Mouse (Mus musculus): Measurements from ENCODE around the gene Rab30. TPM values are rescaled to one million over a fixed set of nuclear protein-coding genes. Genes with fewer than 3 reads are reported as not detected.
"Not testable (repeated sequence)": the region's sequence is repeated elsewhere in the genome, so short reads cannot be mapped to it uniquely, and the experiment has no call there.

Rab30 gene
- polyA plus RNA-seq, 1 experiment from 2014 or later = 8.3 TPM

- no peak for ATAC-seq (replicated peaks; ENCODE audit: insufficient number of reproducible peaks, insufficient read depth, low FRiP score, low read depth)
- WGBS = 63% methylated on average over 4 of the region's 4 CpGs
- no peak overlapping the region for H3K27ac ChIP-seq
- H3K9ac ChIP-seq = no peak overlapping the region
- no peaks in the 10 kb centered on the region for H3K27me3 ChIP-seq
- H3K9me3 ChIP-seq (replicated peaks) = no peaks in the 10 kb centered on the region
- H3K36me3 ChIP-seq = no peaks in the 10 kb centered on the region
- H3K4me1 ChIP-seq (replicated peaks) = no peaks in the 10 kb centered on the region
- H3K4me2 ChIP-seq = no peak overlapping the region
- H3K4me3 ChIP-seq = no peak overlapping the region
Measured at GRCm38 (mm10) chr7:92724261-92724660, 17.1 kb upstream of the Rab30 start.

GRCm38 (mm10) chr7:92729583-92729982 lies 11.8 kb upstream of the Rab30 start:
- not testable (repeated sequence) for H3K9me3 ChIP-seq (replicated peaks); H3K27me3 ChIP-seq; H3K4me2 ChIP-seq; H3K4me3 ChIP-seq; H3K36me3 ChIP-seq; H3K4me1 ChIP-seq (replicated peaks); H3K27ac ChIP-seq; ATAC-seq (replicated peaks; ENCODE audit: insufficient number of reproducible peaks, insufficient read depth, low FRiP score, low read depth); H3K9ac ChIP-seq
- 70% methylated on average over 3 of the region's 3 CpGs for WGBS

- H3K27ac ChIP-seq = no peak overlapping the region
- 0 out of 2 replicates have a peak, but pooled peaks cover under 1% of the 10 kb centered on the region for H3K36me3 ChIP-seq
- no peak overlapping the region for H3K4me2 ChIP-seq
- H3K4me1 ChIP-seq (replicated peaks) = no peaks in the 10 kb centered on the region
- H3K27me3 ChIP-seq = no peaks in the 10 kb centered on the region
- ATAC-seq (replicated peaks; ENCODE audit: insufficient number of reproducible peaks, insufficient read depth, low FRiP score, low read depth) = no peak
- no peak overlapping the region for H3K4me3 ChIP-seq
- no peak overlapping the region for H3K9ac ChIP-seq
- WGBS = 73% methylated on average over 4 of the region's 4 CpGs
- H3K9me3 ChIP-seq (replicated peaks) = no peaks in the 10 kb centered on the region
Measured at GRCm38 (mm10) chr7:92730465-92730864, 10.9 kb upstream of the Rab30 start.

- Histone ChIP-seq H3K4me3 (no peak overlapping the region), H3K27ac (no peak overlapping the region), H3K9me3 (replicated peaks) (no peaks in the 10 kb centered on the region), H3K36me3 (peaks cover 5% of the 10 kb centered on the region; the same call in 1 of the 2 replicates), H3K27me3 (no peaks in the 10 kb centered on the region), H3K9ac (no peak overlapping the region), H3K4me2 (no peak overlapping the region), H3K4me1 (replicated peaks) (no peaks in the 10 kb centered on the region)
- no peak for ATAC-seq (replicated peaks; ENCODE audit: insufficient number of reproducible peaks, insufficient read depth, low FRiP score, low read depth)
- 62% methylated on average over 3 of the region's 3 CpGs for WGBS
Measured at GRCm38 (mm10) chr7:92730959-92731358, 10.4 kb upstream of the Rab30 start.

- Histone ChIP-seq H3K27ac (no peak overlapping the region), H3K4me3 (no peak overlapping the region), H3K27me3 (no peaks in the 10 kb centered on the region), H3K4me2 (no peak overlapping the region), H3K4me1 (replicated peaks) (no peaks in the 10 kb centered on the region), H3K9me3 (replicated peaks) (no peaks in the 10 kb centered on the region), H3K9ac (no peak overlapping the region), H3K36me3 (peaks cover 9% of the 10 kb centered on the region)
- no peak for ATAC-seq (replicated peaks; ENCODE audit: insufficient number of reproducible peaks, insufficient read depth, low FRiP score, low read depth)
- WGBS = 88% methylated on average over 7 of the region's 7 CpGs
Measured at GRCm38 (mm10) chr7:92732136-92732535, 9.3 kb upstream of the Rab30 start.

- no peak overlapping the region for H3K4me2 ChIP-seq
- no peaks in the 10 kb centered on the region for H3K27me3 ChIP-seq
- H3K9ac ChIP-seq = no peak overlapping the region
- ATAC-seq (replicated peaks; ENCODE audit: insufficient number of reproducible peaks, insufficient read depth, low FRiP score, low read depth) = no peak
- 85% methylated on average over 1 of the region's 1 CpGs for WGBS
- H3K4me3 ChIP-seq = no peak overlapping the region
- H3K4me1 ChIP-seq (replicated peaks) = peaks cover 9% of the 10 kb centered on the region
- no peak overlapping the region for H3K27ac ChIP-seq
- no peaks in the 10 kb centered on the region for H3K9me3 ChIP-seq (replicated peaks)
- peaks cover 19% of the 10 kb centered on the region for H3K36me3 ChIP-seq
Measured at GRCm38 (mm10) chr7:92737560-92737959, 3.8 kb upstream of the Rab30 start.

- peak overlapping the region; percentile 85 for H3K4me3 ChIP-seq
- ATAC-seq (replicated peaks; ENCODE audit: insufficient number of reproducible peaks, insufficient read depth, low FRiP score, low read depth) = no peak
- H3K9ac ChIP-seq = peak overlapping the region; percentile 94
- 34% methylated on average over 6 of the region's 6 CpGs for WGBS
- no peaks in the 10 kb centered on the region for H3K27me3 ChIP-seq
- H3K9me3 ChIP-seq (replicated peaks) = no peaks in the 10 kb centered on the region
- H3K27ac ChIP-seq = no peak overlapping the region
- peaks cover 22% of the 10 kb centered on the region for H3K4me1 ChIP-seq (replicated peaks)
- peak overlapping the region; percentile 72 for H3K4me2 ChIP-seq
- peaks cover 19% of the 10 kb centered on the region for H3K36me3 ChIP-seq
Measured at GRCm38 (mm10) chr7:92739956-92740355, 1.4 kb upstream of the Rab30 start.

GRCm38 (mm10) chr7:92740411-92741115 lies 840 bp upstream of the Rab30 start:
- Histone ChIP-seq H3K4me2 (peak overlapping the region; percentile 72), H3K27ac (peak overlapping the region; percentile 93), H3K9ac (peak overlapping the region; percentile 94), H3K36me3 (peaks cover 18% of the 10 kb centered on the region), H3K4me1 (replicated peaks) (peaks cover 22% of the 10 kb centered on the region), H3K9me3 (replicated peaks) (no peaks in the 10 kb centered on the region), H3K4me3 (peak overlapping the region; percentile 85), H3K27me3 (no peaks in the 10 kb centered on the region)
- WGBS = 2% methylated on average over 23 of the region's 23 CpGs
- ATAC-seq (replicated peaks; ENCODE audit: insufficient number of reproducible peaks, insufficient read depth, low FRiP score, low read depth) = no peak

GRCm38 (mm10) chr7:92741861-92742249 lies 452 bp downstream of the Rab30 start:
- Histone ChIP-seq H3K36me3 (peaks cover 10% of the 10 kb centered on the region), H3K4me1 (replicated peaks) (peaks cover 22% of the 10 kb centered on the region), H3K4me3 (peak overlapping the region; percentile 85), H3K4me2 (peak overlapping the region; percentile 87), H3K27me3 (no peaks in the 10 kb centered on the region), H3K9ac (peak overlapping the region; percentile 60), H3K9me3 (replicated peaks) (no peaks in the 10 kb centered on the region), H3K27ac (peak overlapping the region; percentile 67)
- WGBS = under 1% methylated on average over 9 of the region's 9 CpGs
- ATAC-seq (replicated peaks; ENCODE audit: insufficient number of reproducible peaks, insufficient read depth, low FRiP score, low read depth) = peak; percentile 12; the same call in 1 of the 2 replicates

- 0% methylated on average over 16 of the region's 16 CpGs for WGBS
- H3K4me2 ChIP-seq = peak overlapping the region; percentile 87
- H3K9me3 ChIP-seq (replicated peaks) = no peaks in the 10 kb centered on the region
- H3K27ac ChIP-seq = peak overlapping the region; percentile 67; the same call in 1 of the 2 replicates
- ATAC-seq (replicated peaks; ENCODE audit: insufficient number of reproducible peaks, insufficient read depth, low FRiP score, low read depth) = no peak
- no peaks in the 10 kb centered on the region for H3K27me3 ChIP-seq
- H3K36me3 ChIP-seq = peaks cover 8% of the 10 kb centered on the region
- H3K9ac ChIP-seq = peak overlapping the region; percentile 60
- H3K4me1 ChIP-seq (replicated peaks) = peaks cover 22% of the 10 kb centered on the region
- peak overlapping the region; percentile 85 for H3K4me3 ChIP-seq
Measured at GRCm38 (mm10) chr7:92742341-92742741, 938 bp downstream of the Rab30 start.

GRCm38 (mm10) chr7:92742774-92743173 lies 1.4 kb downstream of the Rab30 start:
- WGBS = 4% methylated on average over 6 of the region's 6 CpGs
- Histone ChIP-seq H3K4me3 (peak overlapping the region; percentile 85), H3K4me1 (replicated peaks) (peaks cover 22% of the 10 kb centered on the region), H3K9ac (peak overlapping the region; percentile 60), H3K36me3 (peaks cover 6% of the 10 kb centered on the region), H3K4me2 (peak overlapping the region; percentile 87), H3K9me3 (replicated peaks) (no peaks in the 10 kb centered on the region), H3K27me3 (no peaks in the 10 kb centered on the region), H3K27ac (0 out of 2 replicates have a peak overlapping the region, but pooled peaks have one; percentile 67)
- no peak for ATAC-seq (replicated peaks; ENCODE audit: insufficient number of reproducible peaks, insufficient read depth, low FRiP score, low read depth)

GRCm38 (mm10) chr7:92743325-92743724 lies 1.9 kb downstream of the Rab30 start:
- Histone ChIP-seq H3K9ac (0 out of 2 replicates have a peak overlapping the region, but pooled peaks have one; percentile 60), H3K36me3 (peaks cover 2% of the 10 kb centered on the region; the same call in 1 of the 2 replicates), H3K4me3 (peak overlapping the region; percentile 85), H3K4me2 (peak overlapping the region; percentile 87), H3K4me1 (replicated peaks) (peaks cover 22% of the 10 kb centered on the region), H3K27ac (no peak overlapping the region), H3K9me3 (replicated peaks) (no peaks in the 10 kb centered on the region), H3K27me3 (no peaks in the 10 kb centered on the region)
- whole genome bisulfite sequencing = 23% methylated on average over 6 of the region's 6 CpGs
- ATAC-seq (replicated peaks; ENCODE audit: insufficient number of reproducible peaks, insufficient read depth, low FRiP score, low read depth) = no peak
